Mouse (Mus musculus): ENCODE measurements around the gene Mybpc3. TPM values are rescaled to one million over a fixed set of nuclear protein-coding genes. Genes with fewer than 3 reads are reported as not detected.

Mybpc3 gene
- total RNA-seq, 2 experiments from 2014 or later = 0.96 to 1.4 TPM

DNA sequence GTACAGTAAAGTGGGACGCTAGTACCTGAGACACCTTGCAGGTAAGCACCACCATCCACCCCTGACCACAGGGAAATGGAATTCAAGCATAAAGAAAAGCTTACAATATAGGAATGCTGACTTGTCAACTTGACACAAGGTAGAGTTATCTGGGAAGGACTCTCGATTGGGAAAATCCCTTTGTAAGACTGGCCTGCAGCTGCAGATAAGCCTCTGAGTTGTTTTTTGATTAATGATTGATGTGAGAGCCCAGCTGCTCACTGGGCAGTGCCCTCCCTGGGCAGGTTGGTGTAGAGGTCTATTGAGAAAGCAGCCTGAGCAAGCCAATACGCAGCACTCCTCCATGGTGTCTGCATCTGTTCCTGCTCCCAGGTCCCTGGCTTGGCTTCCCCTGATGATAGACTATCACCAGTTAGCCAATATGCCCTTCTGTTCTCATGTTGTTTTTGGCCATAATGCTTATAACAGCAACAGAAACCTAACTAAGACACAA is 35.0 kb downstream of the Mybpc3 start:
- intact Hi-C loops (cut with DNase I) = no loop called here
- no peak for DNase-seq (ENCODE audit: low spot score in 2 of 2)

DNA sequence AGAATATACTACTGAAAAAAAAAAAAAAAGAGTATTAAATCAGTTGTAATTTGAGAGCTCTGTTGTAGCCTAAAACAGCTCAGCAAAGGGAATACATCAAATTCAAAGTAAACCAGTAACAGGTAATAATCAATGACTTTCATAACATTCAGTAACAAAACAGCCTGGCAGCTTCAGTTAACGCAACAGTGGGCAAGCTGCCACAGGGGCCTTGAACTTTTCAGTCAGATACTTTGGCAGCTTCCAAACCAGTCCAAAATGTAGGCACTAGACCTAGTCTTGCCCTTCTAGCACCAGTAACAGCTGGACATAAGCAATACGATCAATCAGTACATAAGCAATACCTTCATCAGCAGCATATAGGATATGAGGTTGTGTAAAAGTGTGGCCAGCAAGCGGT is 36.1 kb downstream of the Mybpc3 start:
- no peak for DNase-seq (ENCODE audit: low spot score in 2 of 2)

GRCm38 (mm10) chr2:91157002-91157752 is 39.2 kb downstream of the Mybpc3 start:
- intact Hi-C loops (cut with DNase I) = loop anchor here (2.0 kb wide), 1 partner anchor 20 kb away; no protein-coding TSS in a partner anchor
- DNase-seq (ENCODE audit: low spot score in 2 of 2) = no peak

More for the DNA sequence above, 36.1 kb downstream of the Mybpc3 start:
- intact Hi-C loops (cut with DNase I) = no loop called here

DNA sequence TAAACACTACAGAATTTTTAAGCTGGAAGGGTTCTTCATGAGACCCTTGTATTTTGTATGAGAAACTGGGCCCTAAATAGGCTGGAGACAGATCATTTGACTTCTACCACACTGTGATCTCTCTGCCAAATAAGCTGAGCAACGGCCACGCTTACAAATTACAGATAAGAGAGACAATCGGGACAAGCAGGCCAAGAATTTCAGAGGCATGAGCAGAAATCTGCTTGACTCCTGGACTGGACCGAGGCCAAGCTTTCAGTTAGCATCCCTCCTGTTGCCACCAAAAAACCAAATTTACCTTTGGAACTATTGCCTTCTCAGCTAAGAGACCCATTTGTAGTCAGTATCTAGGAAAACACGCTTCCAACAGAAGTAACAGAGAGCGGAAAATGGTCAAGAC is 42.6 kb downstream of the Mybpc3 start:
- no peak for DNase-seq (ENCODE audit: low spot score in 2 of 2)
- intact Hi-C loops (cut with DNase I) = no loop called here

DNA sequence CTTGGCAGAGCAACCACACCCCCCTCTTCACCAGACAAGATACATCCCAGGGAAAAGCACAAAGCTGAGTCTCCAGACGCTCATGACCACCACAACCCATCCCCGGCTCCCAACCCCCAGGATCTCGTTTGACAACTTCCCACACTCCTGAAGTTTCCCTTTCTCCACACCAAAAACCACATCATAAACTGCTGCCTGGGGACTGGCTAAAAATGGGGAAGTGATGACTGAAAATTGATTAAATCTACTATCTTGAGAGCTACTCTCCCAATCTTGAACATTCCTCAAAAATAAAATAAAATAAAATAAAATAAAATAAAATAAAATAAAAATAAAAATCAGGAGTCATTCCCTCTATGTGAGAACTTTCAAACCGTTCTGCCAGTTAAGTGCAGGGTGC is 45.0 kb downstream of the Mybpc3 start:
- DNase-seq (ENCODE audit: low spot score in 2 of 2) = no peak
- intact Hi-C loops (cut with DNase I) = no loop called here

DNA sequence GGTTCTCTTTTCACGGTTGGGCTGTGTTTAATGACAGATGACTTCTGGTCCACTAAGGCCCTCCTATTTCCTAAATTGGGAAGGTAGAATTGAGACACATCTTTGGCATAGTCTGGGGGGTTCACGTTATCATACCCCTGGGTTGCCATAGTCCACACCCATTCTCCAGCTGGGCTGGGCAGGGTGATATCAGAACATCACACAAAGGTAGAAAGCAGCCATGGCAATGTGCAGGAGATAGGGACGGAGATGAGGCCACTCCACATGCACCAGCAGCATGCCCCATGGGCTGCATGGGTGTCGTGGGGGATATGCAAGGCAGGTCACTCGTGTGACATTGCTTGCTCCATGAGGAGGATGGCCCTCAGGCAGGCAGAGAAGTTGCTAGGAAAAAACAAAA is 45.6 kb downstream of the Mybpc3 start:
- DNase-seq (ENCODE audit: low spot score in 2 of 2) = no peak
- intact Hi-C loops (cut with DNase I) = no loop called here

- intact Hi-C loops (cut with DNase I) = no loop called here
- no peak for DNase-seq (ENCODE audit: low spot score in 2 of 2)
Measured at GRCm38 (mm10) chr2:91164991-91165390, 47.0 kb downstream of the Mybpc3 start.

DNA sequence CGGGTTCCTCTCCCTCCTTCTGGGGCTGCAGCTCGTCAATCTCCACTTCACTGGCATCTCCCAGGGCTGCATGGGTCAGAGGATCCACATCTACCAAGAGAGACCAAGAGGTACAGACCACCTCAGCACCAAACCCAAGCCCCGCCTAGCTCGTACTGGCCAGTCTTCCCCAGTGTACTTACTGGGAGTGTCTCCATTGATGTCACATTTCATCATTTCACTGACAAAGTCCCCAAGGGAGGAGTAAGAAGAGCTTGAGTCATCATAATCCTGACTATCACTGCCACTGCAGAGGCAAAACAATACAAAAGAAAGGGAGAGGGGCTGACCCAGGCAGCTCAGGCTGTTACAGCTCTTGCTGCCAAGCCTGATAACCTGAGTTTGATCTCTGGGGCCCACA is 49.7 kb downstream of the Mybpc3 start:
- intact Hi-C loops (cut with DNase I) = no loop called here
- DNase-seq (ENCODE audit: low spot score in 2 of 2) = no peak

GRCm38 (mm10) chr2:91169587-91170322 is 51.8 kb downstream of the Mybpc3 start:
- intact Hi-C loops (cut with DNase I) = no loop called here
- DNase-seq (ENCODE audit: low spot score in 2 of 2) = no peak

- intact Hi-C loops (cut with DNase I) = no loop called here
Measured at GRCm38 (mm10) chr2:91175490-91175889, 57.5 kb downstream of the Mybpc3 start.

GRCm38 (mm10) chr2:91176234-91176633 is 58.3 kb downstream of the Mybpc3 start:
- intact Hi-C loops (cut with DNase I) = loop anchor here (2.0 kb wide), 1 partner anchor 19 kb away; no protein-coding TSS in a partner anchor
- no peak for DNase-seq (ENCODE audit: low spot score in 2 of 2)

More at GRCm38 (mm10) chr2:91175490-91175889, 57.5 kb downstream of the Mybpc3 start:
- DNase-seq (ENCODE audit: low spot score in 2 of 2) = no peak

DNA sequence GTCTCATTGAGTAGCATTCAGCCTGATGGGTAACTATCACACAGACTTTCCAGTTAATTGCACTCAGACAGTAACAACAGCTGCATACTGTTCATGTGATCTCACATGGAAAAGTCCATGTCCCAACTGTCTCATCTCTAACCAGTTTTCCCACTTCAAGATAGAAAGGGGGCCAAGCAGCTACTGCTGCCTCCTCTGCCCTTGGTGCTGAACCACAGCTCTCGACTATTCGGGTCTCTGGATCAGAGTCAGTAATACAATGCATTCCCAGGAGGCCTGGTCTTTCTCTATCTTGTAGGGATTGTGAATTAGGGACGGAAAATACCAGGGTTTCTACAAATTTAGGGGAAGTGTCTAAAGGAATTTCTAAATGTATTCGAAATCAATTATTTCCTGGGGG is 61.9 kb downstream of the Mybpc3 start:
- DNase-seq (ENCODE audit: low spot score in 2 of 2) = no peak
- intact Hi-C loops (cut with DNase I) = no loop called here

GRCm38 (mm10) chr2:91180706-91181105 is 62.8 kb downstream of the Mybpc3 start:
- DNase-seq (ENCODE audit: low spot score in 2 of 2) = no peak
- intact Hi-C loops (cut with DNase I) = no loop called here

- intact Hi-C loops (cut with DNase I) = loop anchor here (1.0 to 2.0 kb wide), 2 partner anchors 20 to 47 kb away; partner anchors contain the start of genes Acp2 and Nr1h3
- peak; percentile 27 to 64 for DNase-seq (ENCODE audit: low spot score in 2 of 2)
Measured at GRCm38 (mm10) chr2:91182016-91182404, 64.1 kb downstream of the Mybpc3 start.

GRCm38 (mm10) chr2:91182405-91183147 is 64.6 kb downstream of the Mybpc3 start:
- DNase-seq (ENCODE audit: low spot score in 2 of 2) = peak; percentile 88 to 91
- intact Hi-C loops (cut with DNase I) = loop anchor here (1.0 to 2.0 kb wide), 2 partner anchors 20 to 46 kb away; partner anchors contain the start of genes Acp2 and Nr1h3

- DNase-seq (ENCODE audit: low spot score in 2 of 2) = peak; percentile 96 to 99
- intact Hi-C loops (cut with DNase I) = loop anchor here (2.0 kb wide), 1 partner anchor 46 kb away; no protein-coding TSS in a partner anchor
Measured at GRCm38 (mm10) chr2:91183148-91183513, 65.2 kb downstream of the Mybpc3 start.

- DNase-seq (ENCODE audit: low spot score in 2 of 2) = peak in 1 of 2 experiments; percentile 39
- intact Hi-C loops (cut with DNase I) = loop anchor here (2.0 kb wide), 1 partner anchor 45 kb away; no protein-coding TSS in a partner anchor
Measured at GRCm38 (mm10) chr2:91183711-91184405, 65.9 kb downstream of the Mybpc3 start, which contains the start of gene Madd. Madd (minus strand) TSS chr2:91183837.
